Mouse (Mus musculus) telencephalon, adult 2 months (tissue): Measurements from ENCODE around the gene AA986860.

ENCODE experiments used
- DNase-seq: peaks from one replicate; pipeline ENCODE4 v3.0.0-alpha.2; 2011; ENCODE audit warnings: low read depth, low spot score

Gene AA986860

DNA sequence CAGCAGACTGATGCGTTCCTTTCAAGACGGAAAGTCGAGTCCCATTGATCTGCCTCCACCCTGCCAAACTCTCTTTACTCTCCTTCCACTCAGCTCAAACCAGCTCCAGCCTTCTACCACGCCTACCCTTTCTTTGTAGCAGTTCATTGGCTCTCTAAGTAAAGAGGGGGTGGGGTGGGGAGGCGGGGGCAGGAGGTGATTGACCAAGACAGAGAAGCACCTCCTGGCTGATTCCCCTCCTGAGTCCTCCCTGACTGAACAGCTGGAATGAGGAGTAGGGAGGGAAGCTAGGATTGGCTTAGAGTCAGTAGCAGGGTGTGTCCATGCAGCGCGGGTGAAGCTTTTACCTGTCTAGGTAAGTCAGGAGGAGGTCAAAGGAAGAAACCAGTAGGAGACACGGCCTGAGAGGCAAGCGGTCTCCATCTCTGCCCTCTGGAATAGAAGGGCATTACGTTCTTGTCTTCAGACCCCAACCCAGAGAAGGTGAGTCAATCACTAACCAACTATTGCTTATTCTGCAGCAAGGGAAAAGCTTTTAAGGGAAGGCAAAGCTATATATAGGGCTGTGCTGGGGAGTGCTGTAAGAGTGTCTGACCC, at the start of gene AA986860:
TSS of gene AA986860 (plus strand) at position 236 of the 597 bp plus-strand sequence.
- no peak for DNase-seq

DNA sequence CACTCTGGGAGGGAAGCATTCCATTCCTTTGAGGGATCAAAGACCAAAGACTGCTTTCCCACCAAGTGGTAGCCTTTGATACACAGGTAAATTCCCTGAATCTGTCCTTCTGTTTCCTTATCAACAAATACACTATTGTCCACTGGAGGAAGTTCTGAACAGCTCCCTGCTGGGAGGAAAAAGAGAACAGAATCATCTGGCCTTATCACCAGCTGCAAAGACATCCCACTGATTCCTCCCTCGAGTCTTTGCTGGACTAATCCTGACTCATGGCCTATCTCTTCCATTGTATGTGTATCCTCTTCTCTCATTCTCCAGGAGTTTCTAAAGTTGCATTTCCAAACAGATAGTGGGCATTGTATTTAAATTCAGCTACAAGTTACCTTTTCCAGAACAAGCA, 47.9 kb upstream of the AA986860 start:
- DNase-seq = no peak

DNA sequence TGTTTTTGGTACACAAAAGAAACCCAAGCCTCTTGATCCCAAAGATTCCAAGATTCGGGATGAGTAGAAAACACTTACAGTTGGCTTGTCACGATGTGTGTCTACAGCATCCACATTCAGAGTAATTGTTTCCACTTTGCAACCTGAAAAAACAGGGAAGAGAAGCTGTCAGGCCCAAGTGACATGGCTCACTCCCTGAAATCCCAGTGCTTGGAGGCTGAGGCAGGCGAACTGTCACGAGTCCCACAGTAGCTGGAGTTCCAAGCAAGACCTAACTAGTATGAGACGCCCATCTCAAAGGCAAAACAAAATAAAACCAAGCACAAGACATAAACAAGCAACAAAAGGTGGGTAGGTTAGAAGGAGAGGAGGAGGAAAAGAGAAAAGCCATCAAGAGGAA, 33.2 kb upstream of the AA986860 start:
- no peak for DNase-seq

DNA sequence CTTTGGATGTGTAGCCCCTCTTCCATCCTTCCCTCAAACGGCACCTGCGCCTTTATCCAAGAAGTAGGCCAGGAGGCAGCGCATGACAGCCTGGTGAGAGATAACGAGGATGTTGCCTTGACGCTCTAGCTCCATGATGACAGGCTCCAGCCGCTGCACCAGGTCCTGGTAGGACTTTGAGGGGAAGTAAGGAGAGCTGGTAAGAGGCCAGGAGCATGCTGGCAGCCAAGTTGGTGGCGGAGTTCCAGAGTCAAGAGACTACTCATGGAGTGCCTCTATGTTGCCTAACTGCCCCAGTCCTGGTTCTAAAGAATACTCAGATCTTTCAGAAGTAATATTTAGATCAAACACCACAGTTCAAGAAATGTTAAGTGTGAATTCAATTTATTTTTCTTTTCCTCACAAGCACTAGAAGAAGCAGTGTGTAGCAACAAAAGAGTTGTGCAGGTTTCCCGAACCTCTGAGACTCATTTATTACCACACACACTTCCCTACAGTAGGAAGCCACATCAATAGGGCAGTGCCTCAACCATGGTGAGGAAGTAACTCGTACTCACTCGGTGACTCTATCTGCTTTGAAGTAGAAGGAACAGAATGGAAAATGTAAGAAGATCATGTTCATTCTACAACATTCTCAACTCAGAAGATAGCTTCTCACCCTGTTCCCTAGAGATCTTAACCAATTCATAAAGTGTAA, 31.7 kb upstream of the AA986860 start:
- DNase-seq = no peak

DNA sequence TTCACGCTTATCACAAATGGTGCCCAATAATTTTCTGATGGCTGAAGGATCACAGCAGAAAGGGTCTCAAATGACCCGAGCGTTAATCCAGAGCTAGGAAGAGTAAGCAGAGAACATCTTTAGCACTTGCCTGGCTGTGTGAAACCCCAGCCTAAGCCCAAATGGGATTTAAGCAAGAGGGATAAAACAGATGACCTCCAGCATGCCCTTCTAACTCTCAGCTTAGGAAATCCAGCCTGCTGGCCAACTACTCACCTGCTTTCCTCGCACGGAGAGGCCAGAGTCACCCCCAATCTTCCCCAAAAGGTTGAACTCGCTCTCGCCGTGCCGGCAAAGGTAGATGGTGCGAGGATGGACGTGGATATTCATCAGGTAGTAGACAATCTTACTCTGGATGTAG, 29.8 kb upstream of the AA986860 start:
- DNase-seq = no peak

DNA sequence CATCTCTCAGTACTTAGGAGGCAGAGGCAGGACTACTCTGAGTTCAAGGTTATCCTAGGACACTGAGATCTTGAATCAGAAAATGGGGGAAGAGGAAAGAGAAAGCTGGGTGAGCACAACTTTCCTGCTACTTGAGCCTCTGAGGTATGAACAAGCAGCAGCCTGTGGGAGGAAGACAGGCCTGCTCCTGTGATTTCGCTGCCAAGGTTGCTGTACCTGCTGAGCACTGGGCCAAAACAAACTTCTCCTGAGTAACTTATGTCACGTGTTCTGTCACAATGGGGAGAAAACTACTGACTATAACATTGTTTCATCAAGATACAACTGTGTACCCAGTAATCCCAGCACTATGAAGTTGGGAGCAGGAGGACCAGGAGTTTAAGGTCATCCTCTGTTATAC, 28.2 kb upstream of the AA986860 start:
- DNase-seq = no peak

DNA sequence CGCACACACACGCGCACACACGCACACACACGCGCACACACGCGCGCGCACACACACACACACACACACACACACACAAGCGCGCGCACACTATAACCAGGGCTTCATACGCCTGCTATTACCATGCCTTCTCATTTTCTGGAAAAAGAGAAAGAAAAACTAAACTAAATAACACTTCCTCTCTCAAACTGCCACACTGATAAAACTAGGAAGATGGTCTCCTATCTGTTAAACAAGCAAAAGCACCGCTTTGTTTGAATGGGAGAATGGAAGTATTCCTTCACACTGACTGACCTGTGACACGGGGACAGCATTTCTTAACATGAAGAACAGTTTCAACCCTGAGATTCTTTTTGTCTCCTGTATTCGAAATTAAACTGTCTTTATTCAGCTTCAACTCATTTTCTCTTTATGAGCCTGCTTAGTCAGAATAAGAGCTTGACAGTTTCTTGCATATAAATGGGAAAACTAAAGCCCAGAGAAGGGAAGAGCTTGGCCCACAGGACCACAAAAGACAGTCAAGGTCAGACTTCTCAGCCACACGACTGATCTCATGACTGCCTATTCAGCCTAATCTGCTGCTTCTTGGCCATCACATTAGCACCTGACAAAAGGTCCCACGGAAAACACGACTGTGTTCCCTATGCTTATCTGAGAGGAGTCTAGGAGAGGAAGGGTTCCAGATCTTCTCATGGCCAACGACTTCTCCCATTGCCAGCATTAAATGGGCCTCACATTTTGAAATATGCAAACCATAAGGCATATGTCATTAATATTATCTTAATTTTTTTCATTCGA, 21.3 kb upstream of the AA986860 start:
- DNase-seq = no peak

DNA sequence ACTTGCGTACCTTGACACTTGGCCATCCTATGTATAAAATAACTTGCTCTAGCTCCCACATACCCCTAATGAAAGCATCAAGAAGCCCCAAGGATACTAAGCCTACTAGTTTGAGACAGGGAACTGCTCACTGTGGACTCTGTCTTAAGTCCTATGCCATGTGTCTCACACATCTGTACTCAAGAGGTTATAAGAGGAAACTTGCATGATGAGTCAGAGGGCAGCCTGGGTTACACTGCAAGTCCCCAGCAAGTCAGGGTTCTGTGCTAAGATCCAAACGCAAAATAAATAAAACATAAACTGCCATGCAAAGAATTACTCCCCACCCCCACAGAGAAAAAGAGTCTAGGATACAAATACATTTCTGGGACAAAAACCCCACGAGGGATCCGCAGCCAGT, 17.7 kb upstream of the AA986860 start:
- DNase-seq = no peak

DNA sequence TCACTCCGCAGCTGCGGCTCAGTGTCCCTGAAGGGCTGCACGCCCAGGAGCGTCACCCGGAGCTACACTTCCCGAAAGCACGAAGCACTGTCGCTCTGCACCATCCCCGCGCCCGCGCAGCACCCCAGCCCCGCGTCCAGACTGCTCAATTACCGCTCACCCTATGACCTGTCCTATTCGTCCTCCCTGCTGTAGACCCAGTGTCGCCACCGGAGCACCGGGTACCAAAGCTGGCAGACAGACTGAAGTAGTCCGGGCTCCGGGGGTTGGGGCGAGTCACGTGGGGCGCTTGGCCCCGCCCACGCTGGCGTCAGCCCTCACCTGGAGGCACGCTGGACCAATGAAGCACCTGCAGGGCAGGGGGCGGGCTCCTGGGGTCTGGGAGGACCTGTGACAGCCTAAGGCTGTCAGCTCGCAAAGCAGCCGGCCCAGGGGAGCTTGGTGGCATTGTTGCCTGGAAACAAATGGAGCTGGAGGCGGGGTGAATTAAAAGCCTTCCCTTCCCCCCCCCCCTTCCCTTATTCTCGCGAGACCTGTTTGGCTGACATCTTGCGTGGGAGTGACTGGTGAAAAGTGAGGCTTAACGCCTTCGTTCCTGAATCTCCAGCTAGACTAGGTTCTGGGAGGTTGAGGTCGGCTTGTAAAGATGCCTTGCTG, 16.1 kb upstream of the AA986860 start, which contains the start of gene Gm29427:
TSS of gene Gm29427 (minus strand) at position 239 of the 657 bp plus-strand sequence.
- peak; percentile 94 for DNase-seq

DNA sequence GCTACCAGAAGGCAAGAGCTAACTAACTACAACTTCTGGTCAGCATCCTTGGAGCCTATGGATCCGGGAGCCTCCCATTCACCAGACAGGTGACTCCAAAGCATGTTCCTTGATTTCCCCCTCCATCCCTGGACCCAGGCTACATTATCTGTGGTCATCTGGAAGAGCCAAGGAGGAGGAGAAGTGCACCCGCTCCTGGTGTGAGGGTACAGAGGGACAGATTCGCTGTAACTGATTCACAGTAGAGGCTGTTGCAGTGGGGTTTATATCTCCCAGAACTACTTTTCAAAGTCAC, 15.6 kb upstream of the AA986860 start:
- DNase-seq = no peak

DNA sequence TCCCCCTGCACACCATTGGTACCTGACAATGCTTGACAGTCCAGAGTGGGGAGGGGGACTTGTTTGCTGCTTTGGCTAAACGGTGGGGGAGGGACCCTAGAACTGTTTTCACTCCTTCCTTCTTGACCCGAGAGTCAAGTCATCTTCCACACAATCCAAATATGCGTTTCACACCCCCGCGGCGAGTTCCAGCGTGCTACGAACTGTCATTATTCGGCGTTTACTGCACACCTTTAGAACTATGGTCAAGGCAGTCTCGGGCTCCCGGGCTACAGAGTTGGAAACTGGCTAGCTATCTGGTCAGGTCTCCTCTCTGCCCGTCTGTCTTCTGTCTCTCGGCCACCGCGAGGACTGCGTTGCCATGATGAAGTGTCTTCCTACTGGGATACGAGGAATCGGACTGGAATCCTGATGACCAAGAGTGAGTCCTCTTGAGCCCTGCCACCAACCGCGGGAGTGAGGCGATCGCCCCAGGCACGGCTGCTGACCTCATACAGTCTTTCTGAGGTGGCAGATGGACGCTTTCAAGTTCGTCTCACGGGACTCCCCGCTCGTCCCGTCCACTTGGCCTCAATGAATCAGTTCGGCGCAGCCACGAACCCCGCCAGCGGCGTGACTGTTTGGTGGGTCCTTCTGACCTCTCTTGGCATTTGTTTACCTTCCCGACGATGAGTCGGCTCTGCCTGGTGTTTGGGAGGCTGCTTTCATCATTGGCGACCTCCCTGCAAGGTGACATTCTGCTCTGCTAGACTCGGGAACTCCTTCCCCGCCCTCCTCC, 15.1 kb upstream of the AA986860 start:
- DNase-seq = no peak

DNA sequence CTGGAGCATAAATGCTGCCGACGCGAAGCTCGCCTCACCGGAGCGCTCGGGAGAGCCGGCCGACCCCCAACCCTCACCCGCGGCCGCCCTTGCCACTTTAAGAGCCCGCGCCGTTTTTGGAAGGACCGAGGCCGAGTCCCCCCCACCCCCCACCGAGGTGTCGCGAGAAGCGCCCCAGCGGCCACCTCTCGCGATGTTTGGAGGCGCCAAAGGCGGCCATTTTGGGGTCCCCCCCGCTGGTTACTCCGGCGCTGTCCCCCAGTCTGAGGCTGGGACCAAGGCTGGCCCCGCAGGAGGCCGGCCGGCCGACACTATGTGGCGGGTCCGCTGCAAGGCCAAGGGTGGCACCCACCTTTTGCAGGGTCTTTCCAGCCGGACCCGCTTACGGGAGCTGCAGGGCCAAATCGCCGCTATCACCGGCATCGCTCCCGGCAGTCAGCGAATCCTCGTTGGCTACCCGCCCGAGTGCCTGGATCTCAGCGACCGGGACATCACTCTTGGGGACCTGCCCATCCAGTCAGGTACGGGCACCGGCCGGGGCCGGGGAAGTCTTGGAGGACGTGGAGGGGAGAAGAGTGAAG, 14.4 kb upstream of the AA986860 start, which contains the start of gene Yod1:
TSS of gene Yod1 (plus strand) at position 37 of the 581 bp plus-strand sequence.
- peak; percentile 78 for DNase-seq

DNA sequence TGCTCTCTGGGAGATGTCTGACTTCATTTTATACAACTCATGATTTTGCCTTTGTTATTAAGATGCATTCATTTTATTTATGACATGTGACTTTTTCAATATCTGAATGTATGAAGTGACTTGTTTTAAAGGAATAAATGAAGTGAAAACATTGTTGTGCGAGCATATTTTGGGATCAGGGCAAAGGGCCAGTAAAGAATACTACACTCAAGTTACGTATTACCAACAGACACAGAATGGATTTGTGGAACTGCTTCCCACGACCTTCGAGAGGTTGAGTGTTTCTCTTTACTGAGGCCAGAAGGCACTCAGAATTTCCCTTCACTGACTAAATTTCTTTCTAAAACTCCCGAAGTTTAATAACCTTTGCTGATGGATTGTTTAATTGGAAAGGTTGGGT, 7.6 kb upstream of the AA986860 start:
- DNase-seq = no peak

DNA sequence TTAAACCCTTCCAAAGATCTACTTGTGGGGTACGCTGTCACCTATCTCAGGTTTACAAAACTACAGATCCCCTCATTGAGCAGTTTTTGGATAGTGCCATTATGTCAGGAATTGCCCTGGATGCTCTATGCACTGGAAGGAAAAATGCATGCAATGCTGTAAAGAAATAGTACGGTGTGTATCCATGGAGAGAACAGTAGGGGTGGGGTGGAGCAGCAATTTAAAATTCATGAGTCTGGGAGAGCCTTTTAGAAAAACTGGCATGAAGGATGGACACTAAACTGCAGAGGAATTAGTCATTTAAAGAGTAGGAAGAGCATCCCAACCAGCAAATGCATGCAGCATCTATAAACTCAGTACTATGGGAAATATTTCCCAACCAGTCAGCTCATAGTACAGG, 5.4 kb upstream of the AA986860 start:
- DNase-seq = no peak

DNA sequence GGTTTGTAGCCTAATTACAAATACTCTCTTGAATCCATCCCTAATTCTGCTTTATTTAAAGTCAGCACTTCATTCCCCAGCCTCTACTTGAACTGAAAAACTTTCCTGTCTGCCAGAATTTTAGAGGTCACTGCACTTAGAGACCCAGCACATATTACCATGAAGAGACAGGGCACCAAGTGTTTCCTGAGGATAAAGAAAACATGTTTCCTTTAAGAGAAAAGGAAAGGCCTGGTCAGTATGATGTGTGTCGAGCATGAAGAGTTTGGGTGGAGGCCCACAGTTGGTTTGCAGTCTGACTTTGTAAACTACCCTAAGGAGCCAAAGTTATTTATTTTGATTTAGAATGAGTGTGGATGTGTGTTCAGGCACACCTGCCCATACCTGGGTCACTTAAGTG, 3.7 kb upstream of the AA986860 start:
- DNase-seq = no peak

DNA sequence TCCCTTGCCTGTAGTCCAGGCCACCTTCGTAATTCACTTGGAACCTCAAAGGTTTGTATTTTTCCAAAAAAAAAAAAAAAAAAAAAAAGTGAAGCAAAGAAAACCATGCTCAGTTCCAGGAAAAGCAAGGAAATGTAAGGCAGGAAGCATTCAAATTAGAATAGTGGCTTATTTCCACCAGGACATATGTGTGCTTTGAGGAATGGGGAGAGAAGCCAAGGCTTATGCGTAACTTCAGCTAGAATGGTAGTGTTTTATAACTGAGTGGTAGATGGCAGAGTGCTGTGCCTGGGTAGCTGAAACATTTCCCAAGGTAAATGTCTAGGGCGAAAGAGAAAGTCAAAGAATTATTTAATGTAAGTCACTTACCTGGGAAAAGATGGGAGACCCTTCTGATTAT, 3.1 kb upstream of the AA986860 start:
- peak; percentile 68 for DNase-seq

DNA sequence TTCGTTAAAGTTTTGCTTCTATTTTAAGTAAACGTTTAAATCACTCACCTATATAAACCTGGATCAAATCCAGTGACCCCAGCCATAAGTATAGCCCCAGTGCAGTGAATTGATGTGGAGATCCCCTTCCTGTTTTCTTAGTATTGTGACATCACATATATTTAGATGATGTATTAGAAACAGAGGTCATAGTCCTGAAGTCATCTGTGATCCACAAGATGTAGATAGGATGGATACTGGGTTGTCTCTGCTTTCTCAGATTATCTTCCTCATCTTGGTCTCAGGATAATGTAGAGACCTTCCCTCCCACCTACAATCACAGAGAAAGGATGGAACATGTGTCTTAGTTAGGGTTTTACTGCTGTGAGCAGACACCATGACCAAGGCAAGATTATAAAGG, 2.6 kb upstream of the AA986860 start, which contains the start of gene Pfkfb2:
TSS of gene Pfkfb2 (minus strand) at position 101 of the 400 bp plus-strand sequence.
- no peak for DNase-seq

DNA sequence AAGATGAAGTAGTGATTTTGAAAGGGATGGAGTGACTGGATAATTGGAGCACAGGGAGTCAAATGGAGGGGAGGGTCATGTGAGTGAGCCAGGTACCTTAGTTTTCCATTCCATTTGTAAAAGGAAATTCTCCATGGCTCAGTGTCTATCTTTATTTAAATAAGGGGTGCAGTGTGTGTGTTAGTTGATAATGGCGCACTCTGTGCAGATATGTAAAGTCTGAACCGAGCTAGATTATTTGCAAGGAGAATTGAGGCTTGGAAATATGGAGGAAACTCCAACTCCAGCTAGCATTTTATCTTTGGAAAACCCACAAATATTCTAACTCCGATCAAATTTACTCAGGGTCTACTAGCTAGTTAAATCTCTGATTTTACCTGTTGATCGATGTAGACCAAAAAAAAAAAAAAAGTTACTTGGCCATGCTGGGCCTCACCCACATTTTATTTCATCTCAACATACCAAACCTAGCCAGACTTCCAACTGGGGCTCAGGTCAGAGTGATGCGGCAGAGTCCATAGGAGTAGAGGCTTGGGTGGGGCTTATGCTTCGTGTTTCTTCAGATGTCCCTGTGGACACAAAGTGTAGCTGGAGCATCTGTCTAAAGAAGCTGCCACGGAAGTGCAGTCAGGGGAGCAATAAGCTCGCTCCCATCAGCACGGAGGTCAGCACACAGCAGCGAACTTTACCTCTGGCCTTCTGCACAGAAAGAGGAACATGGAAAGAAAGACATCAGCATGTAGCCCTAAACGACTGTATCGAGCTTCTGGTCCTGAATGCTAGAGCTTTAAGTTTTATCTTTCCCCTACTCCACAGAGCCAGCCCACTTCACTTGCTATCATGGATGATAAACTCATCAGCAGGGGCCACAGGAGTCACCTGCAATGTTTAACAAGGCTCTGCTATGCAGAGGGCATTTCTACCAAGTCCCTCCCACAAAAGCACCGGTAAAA, 1.2 kb downstream of the AA986860 start:
- DNase-seq = no peak

DNA sequence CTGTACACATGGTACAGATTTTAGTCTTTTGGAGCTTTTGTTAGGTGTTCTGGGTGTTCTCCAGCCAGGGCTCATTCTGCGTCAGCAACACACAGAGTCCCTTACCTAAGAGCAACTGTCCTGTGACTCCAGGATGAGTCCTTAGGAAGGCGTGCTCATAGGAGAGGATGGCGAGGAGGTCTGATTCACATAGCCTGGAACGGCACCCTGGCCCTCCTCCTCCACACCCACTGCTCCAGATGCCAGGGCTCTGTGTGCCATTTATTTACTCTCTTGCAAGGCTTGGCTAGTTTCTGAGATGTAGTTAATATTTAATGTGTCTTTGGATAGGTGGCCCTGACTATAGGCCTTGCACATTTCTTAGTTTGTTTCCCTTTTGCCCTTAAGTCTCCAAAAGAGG, 1.9 kb downstream of the AA986860 start:
- DNase-seq = no peak

DNA sequence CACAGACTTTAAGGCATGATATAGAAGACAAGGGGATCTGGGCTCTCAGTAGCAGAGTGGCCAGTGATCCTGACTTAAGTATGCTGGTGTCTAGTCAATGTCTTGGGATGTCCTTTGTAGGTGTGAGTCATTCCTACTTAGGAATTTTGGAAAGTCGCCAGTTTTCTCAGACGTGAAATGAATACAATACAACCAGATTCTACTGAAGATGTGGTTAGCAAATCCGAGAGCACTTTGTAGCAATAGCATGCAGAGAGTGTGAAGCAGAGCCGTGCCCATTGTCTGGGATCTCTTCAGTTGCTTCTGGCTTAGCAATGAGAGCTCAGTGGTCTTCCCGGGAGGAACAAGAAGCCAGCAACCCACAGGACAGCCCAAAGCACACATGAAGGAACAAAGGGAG, 2.7 kb downstream of the AA986860 start:
- DNase-seq = no peak
